Mouse (Mus musculus): ENCODE measurements around the gene Reep3. TPM values are rescaled to one million over a fixed set of nuclear protein-coding genes. Genes with fewer than 3 reads are reported as not detected.

Reep3 gene
- polyA plus RNA-seq, 1 experiment from 2014 or later = 22.2 TPM

- no peaks in the 10 kb centered on the region for H3K27me3 ChIP-seq (ENCODE audit: low read depth, poor library complexity, severe bottlenecking)
- peaks cover 16% of the 10 kb centered on the region for H3K36me3 ChIP-seq
- H3K27ac ChIP-seq = no peak overlapping the region
- no peak overlapping the region for H3K4me3 ChIP-seq
- 72% methylated on average over 6 of the region's 6 CpGs for WGBS
- DNase-seq (ENCODE audit: low spot score) = no peak
- H3K9me3 ChIP-seq (replicated peaks) = no peaks in the 10 kb centered on the region
- peaks cover 74% of the 10 kb centered on the region for H3K4me1 ChIP-seq
These were observed 9.7 kb upstream of the Reep3 start for GRCm38 (mm10) chr10:67106400-67106799.

GRCm38 (mm10) chr10:67105331-67106217 lies 8.8 kb upstream of the Reep3 start:
- H3K9me3 ChIP-seq (replicated peaks) = no peaks in the 10 kb centered on the region
- no peak for DNase-seq (ENCODE audit: low spot score)
- peaks cover 73% of the 10 kb centered on the region for H3K4me1 ChIP-seq
- peaks cover 16% of the 10 kb centered on the region for H3K36me3 ChIP-seq
- no peaks in the 10 kb centered on the region for H3K27me3 ChIP-seq (ENCODE audit: low read depth, poor library complexity, severe bottlenecking)
- WGBS = 77% methylated on average over 19 of the region's 19 CpGs
- no peak overlapping the region for H3K4me3 ChIP-seq
- no peak overlapping the region for H3K27ac ChIP-seq

GRCm38 (mm10) chr10:67104543-67104942 lies 7.8 kb upstream of the Reep3 start:
- no peak overlapping the region; the same call in 1 of the 2 replicates for H3K27ac ChIP-seq

GRCm38 (mm10) chr10:67100831-67101251 lies 4.1 kb upstream of the Reep3 start:
- no peak for DNase-seq (ENCODE audit: low spot score)
- no peaks in the 10 kb centered on the region for H3K36me3 ChIP-seq
- WGBS = 61% methylated on average over 9 of the region's 9 CpGs
- H3K9me3 ChIP-seq (replicated peaks) = no peaks in the 10 kb centered on the region
- H3K27me3 ChIP-seq (ENCODE audit: low read depth, poor library complexity, severe bottlenecking) = no peaks in the 10 kb centered on the region
- no peak overlapping the region for H3K4me3 ChIP-seq
- no peak overlapping the region for H3K27ac ChIP-seq
- peaks cover 85% of the 10 kb centered on the region for H3K4me1 ChIP-seq

More at GRCm38 (mm10) chr10:67104543-67104942, 7.8 kb upstream of the Reep3 start:
- 28% methylated on average over 9 of the region's 9 CpGs for WGBS
- Histone ChIP-seq H3K4me3 (no peak overlapping the region), H3K9me3 (replicated peaks) (no peaks in the 10 kb centered on the region), H3K36me3 (peaks cover 16% of the 10 kb centered on the region), H3K4me1 (peaks cover 73% of the 10 kb centered on the region), H3K27me3 (ENCODE audit: low read depth, poor library complexity, severe bottlenecking) (no peaks in the 10 kb centered on the region)
- DNase-seq (ENCODE audit: low spot score) = no peak

- DNase-seq (ENCODE audit: low spot score) = no peak
- no peaks in the 10 kb centered on the region for H3K27me3 ChIP-seq (ENCODE audit: low read depth, poor library complexity, severe bottlenecking)
- no peak overlapping the region for H3K27ac ChIP-seq
- H3K36me3 ChIP-seq = no peaks in the 10 kb centered on the region
- WGBS = 47% methylated on average over 7 of the region's 7 CpGs
- H3K4me3 ChIP-seq = no peak overlapping the region
- no peaks in the 10 kb centered on the region for H3K9me3 ChIP-seq (replicated peaks)
- H3K4me1 ChIP-seq = peaks cover 80% of the 10 kb centered on the region
These were observed 3.4 kb upstream of the Reep3 start for GRCm38 (mm10) chr10:67100011-67100661.

GRCm38 (mm10) chr10:67099183-67099929 lies 2.6 kb upstream of the Reep3 start:
- Histone ChIP-seq H3K27ac (no peak overlapping the region), H3K4me1 (peaks cover 73% of the 10 kb centered on the region), H3K36me3 (no peaks in the 10 kb centered on the region), H3K9me3 (replicated peaks) (no peaks in the 10 kb centered on the region), H3K4me3 (no peak overlapping the region), H3K27me3 (ENCODE audit: low read depth, poor library complexity, severe bottlenecking) (no peaks in the 10 kb centered on the region)
- no peak for DNase-seq (ENCODE audit: low spot score)
- 61% methylated on average over 13 of the region's 13 CpGs for WGBS

- no peak overlapping the region for H3K27ac ChIP-seq
- WGBS = 17% methylated on average over 7 of the region's 7 CpGs
- H3K4me3 ChIP-seq = peak overlapping the region; percentile 89
- no peaks in the 10 kb centered on the region for H3K9me3 ChIP-seq (replicated peaks)
- H3K4me1 ChIP-seq = peaks cover 67% of the 10 kb centered on the region
- no peaks in the 10 kb centered on the region for H3K27me3 ChIP-seq (ENCODE audit: low read depth, poor library complexity, severe bottlenecking)
- DNase-seq (ENCODE audit: low spot score) = no peak
- no peaks in the 10 kb centered on the region for H3K36me3 ChIP-seq
These were observed 1.8 kb upstream of the Reep3 start for GRCm38 (mm10) chr10:67098408-67099050.

GRCm38 (mm10) chr10:67097437-67098150 lies 849 bp upstream of the Reep3 start:
- 0% methylated on average over 15 of the region's 15 CpGs for WGBS
- Histone ChIP-seq H3K9me3 (replicated peaks) (no peaks in the 10 kb centered on the region), H3K4me1 (peaks cover 58% of the 10 kb centered on the region), H3K4me3 (peak overlapping the region; percentile 89), H3K27ac (peak overlapping the region; percentile 96), H3K36me3 (no peaks in the 10 kb centered on the region), H3K27me3 (ENCODE audit: low read depth, poor library complexity, severe bottlenecking) (no peaks in the 10 kb centered on the region)
- no peak for DNase-seq (ENCODE audit: low spot score)

GRCm38 (mm10) chr10:67095798-67096620 lies 736 bp downstream of the Reep3 start, which contains the start of gene Jmjd1c:
TSS of gene Jmjd1c (plus strand) at chr10:67096125.
- H3K36me3 ChIP-seq = peaks cover 4% of the 10 kb centered on the region; the same call in 1 of the 2 replicates
- peak within 1 kb of the TSS; percentile 89 for H3K4me3 ChIP-seq
- no peaks in the 10 kb centered on the region for H3K9me3 ChIP-seq (replicated peaks)
- DNase-seq (ENCODE audit: low spot score) = peak; percentile 86
- H3K4me1 ChIP-seq = peaks cover 43% of the 10 kb centered on the region
- under 1% methylated on average over 73 of the region's 73 CpGs for WGBS
- no peaks in the 10 kb centered on the region for H3K27me3 ChIP-seq (ENCODE audit: low read depth, poor library complexity, severe bottlenecking)
- H3K27ac ChIP-seq = peak within 1 kb of the TSS; percentile 96

- Histone ChIP-seq H3K4me1 (peaks cover 35% of the 10 kb centered on the region), H3K27me3 (ENCODE audit: low read depth, poor library complexity, severe bottlenecking) (no peaks in the 10 kb centered on the region), H3K9me3 (replicated peaks) (no peaks in the 10 kb centered on the region), H3K4me3 (no peak overlapping the region), H3K36me3 (peaks cover 6% of the 10 kb centered on the region), H3K27ac (no peak overlapping the region)
- no peak for DNase-seq (ENCODE audit: low spot score)
- 93% methylated on average over 7 of the region's 7 CpGs for WGBS
These were observed 1.8 kb downstream of the Reep3 start for GRCm38 (mm10) chr10:67094922-67095321.

GRCm38 (mm10) chr10:67090611-67091010 lies 6.1 kb downstream of the Reep3 start:
- DNase-seq (ENCODE audit: low spot score) = no peak
- Histone ChIP-seq H3K4me3 (no peak overlapping the region), H3K4me1 (peaks cover 15% of the 10 kb centered on the region), H3K27ac (no peak overlapping the region), H3K9me3 (replicated peaks) (no peaks in the 10 kb centered on the region), H3K36me3 (peaks cover 13% of the 10 kb centered on the region), H3K27me3 (ENCODE audit: low read depth, poor library complexity, severe bottlenecking) (no peaks in the 10 kb centered on the region)
- WGBS = 91% methylated on average over 4 of the region's 4 CpGs
